Mouse (Mus musculus): ENCODE measurements around the gene Inpp5d.

GRCm38 (mm10) chr1:87729850-87730249 is 109.7 kb downstream of the Inpp5d start:
- TF ChIP-seq CTCF (IDR thresholded peaks at IDR 0.05) (no peak), EP300 (IDR thresholded peaks at IDR 0.05) (no peak)
